Mouse (Mus musculus): ENCODE data around the gene Tstd1. TPM values are rescaled to one million over a fixed set of nuclear protein-coding genes. Genes with fewer than 3 reads are reported as not detected.

The Tstd1 gene
- total RNA-seq, 2 experiments from 2014 or later, result 1.1 to 1.9 TPM

- peak; percentile 28 to 40 for DNase-seq (ENCODE audit: low spot score in 2 of 2)
- intact Hi-C loops (cut with DNase I), result loop anchor here (5.0 to 10.0 kb wide), 2 partner anchors 65 to 297 kb away; partner anchors contain the start of gene Cfap126
Measured at GRCm38 (mm10) chr1:171412001-171412441, 6.7 kb upstream of the Tstd1 start.

GRCm38 (mm10) chr1:171412446-171412845 lies 6.2 kb upstream of the Tstd1 start:
- DNase-seq (ENCODE audit: low spot score in 2 of 2), result peak in 1 of 2 experiments; percentile 9
- intact Hi-C loops (cut with DNase I), result loop anchor here (5.0 to 10.0 kb wide), 2 partner anchors 65 to 298 kb away; partner anchors contain the start of gene Cfap126

GRCm38 (mm10) chr1:171413608-171414007 lies 5.1 kb upstream of the Tstd1 start:
- DNase-seq (ENCODE audit: low spot score in 2 of 2), result no peak
- intact Hi-C loops (cut with DNase I), result loop anchor here (5.0 to 10.0 kb wide), 2 partner anchors 64 to 299 kb away; partner anchors contain the start of gene Cfap126

GRCm38 (mm10) chr1:171419291-171419882 lies 715 bp downstream of the Tstd1 start:
- intact Hi-C loops (cut with DNase I), result loop anchor here (10.0 kb wide), 1 partner anchor 305 kb away; the partner anchor contains the start of gene Cfap126
- DNase-seq (ENCODE audit: low spot score in 2 of 2), result no peak

GRCm38 (mm10) chr1:171419905-171420304 lies 1.2 kb downstream of the Tstd1 start:
- intact Hi-C loops (cut with DNase I), result loop anchor here (10.0 kb wide), 1 partner anchor 305 kb away; the partner anchor contains the start of gene Cfap126
- DNase-seq (ENCODE audit: low spot score in 2 of 2), result no peak

GRCm38 (mm10) chr1:171422504-171423095 lies 3.9 kb downstream of the Tstd1 start:
- intact Hi-C loops (cut with DNase I), result no loop called here
- DNase-seq (ENCODE audit: low spot score in 2 of 2), result no peak

GRCm38 (mm10) chr1:171424638-171425037 lies 6.0 kb downstream of the Tstd1 start:
- intact Hi-C loops (cut with DNase I), result no loop called here
- no peak for DNase-seq (ENCODE audit: low spot score in 2 of 2)

GRCm38 (mm10) chr1:171425126-171425525 lies 6.5 kb downstream of the Tstd1 start:
- intact Hi-C loops (cut with DNase I), result no loop called here
- no peak for DNase-seq (ENCODE audit: low spot score in 2 of 2)

GRCm38 (mm10) chr1:171432158-171432557 lies 13.5 kb downstream of the Tstd1 start:
- no peak for DNase-seq (ENCODE audit: low spot score in 2 of 2)
- intact Hi-C loops (cut with DNase I), result no loop called here

- intact Hi-C loops (cut with DNase I), result no loop called here
- DNase-seq (ENCODE audit: low spot score in 2 of 2), result no peak
Measured at GRCm38 (mm10) chr1:171435288-171435814, 16.7 kb downstream of the Tstd1 start.

GRCm38 (mm10) chr1:171435974-171436373 lies 17.3 kb downstream of the Tstd1 start:
- intact Hi-C loops (cut with DNase I), result no loop called here
- DNase-seq (ENCODE audit: low spot score in 2 of 2), result no peak

- peak in 1 of 2 experiments; percentile 30 for DNase-seq (ENCODE audit: low spot score in 2 of 2)
- intact Hi-C loops (cut with DNase I), result no loop called here
Measured at GRCm38 (mm10) chr1:171437264-171438013, 18.8 kb downstream of the Tstd1 start, which contains the start of gene F11r. F11r (plus strand) TSS chr1:171437535.

GRCm38 (mm10) chr1:171438014-171438670 lies 19.5 kb downstream of the Tstd1 start:
- intact Hi-C loops (cut with DNase I), result no loop called here
- DNase-seq (ENCODE audit: low spot score in 2 of 2), result no peak

- DNase-seq (ENCODE audit: low spot score in 2 of 2), result no peak
- intact Hi-C loops (cut with DNase I), result no loop called here
Measured at GRCm38 (mm10) chr1:171439072-171439471, 20.4 kb downstream of the Tstd1 start.

- intact Hi-C loops (cut with DNase I), result no loop called here
- DNase-seq (ENCODE audit: low spot score in 2 of 2), result no peak
Measured at GRCm38 (mm10) chr1:171440025-171440725, 21.5 kb downstream of the Tstd1 start.

GRCm38 (mm10) chr1:171441466-171442412 lies 23.1 kb downstream of the Tstd1 start:
- intact Hi-C loops (cut with DNase I), result no loop called here
- no peak for DNase-seq (ENCODE audit: low spot score in 2 of 2)

- no peak for DNase-seq (ENCODE audit: low spot score in 2 of 2)
- intact Hi-C loops (cut with DNase I), result no loop called here
Measured at GRCm38 (mm10) chr1:171442413-171442760, 23.7 kb downstream of the Tstd1 start.

- DNase-seq (ENCODE audit: low spot score in 2 of 2), result no peak
- intact Hi-C loops (cut with DNase I), result no loop called here
Measured at GRCm38 (mm10) chr1:171445050-171445449, 26.4 kb downstream of the Tstd1 start.
